Mouse (Mus musculus) layer of hippocampus, adult 6 months (tissue): Measurements from ENCODE around the gene Cyp8b1. TPM values are rescaled to one million over a fixed set of nuclear protein-coding genes. Genes with fewer than 3 reads are reported as not detected.

Experiments
- long read RNA-seq, 2 experiments: library from polyadenylated mRNA; unstranded; transcript quantifications; one replicate each; pipeline ENCODE4 v2.0.0; 2019 to 2020
- polyA plus RNA-seq: library from polyadenylated mRNA; unstranded; fragments of <200 nt; fragmentation: Nextera tagmentation; gene quantifications from 2 replicates; pipeline ENCODE4 v1.2.3, GENCODE M21; 2021

Cyp8b1 gene
- polyA plus RNA-seq: not detected in 2 replicates
- long read RNA-seq, experiment 1: 0 reads
- long read RNA-seq, experiment 2: 0 reads

GRCm38 (mm10) chr9:121916102-121916501 lies at the start of gene Cyp8b1:
Gene Cyp8b1 (minus strand): TSS chr9:121916305.

GRCm38 (mm10) chr9:121950418-121951113 lies 34.5 kb upstream of the Cyp8b1 start, which contains the start of gene Fam198a:
Gene Fam198a (plus strand): TSS chr9:121950988.

GRCm38 (mm10) chr9:121898245-121898644 lies 17.9 kb downstream of the Cyp8b1 start, which contains the start of gene Ackr2:
Gene Ackr2 (plus strand): TSS chr9:121898355.

Other genes starting within 250 kb of the Cyp8b1 start
- gene Sec22c, start 210.8 kb downstream of the Cyp8b1 start, polyA plus RNA-seq: 6.5 and 7.4 TPM in 2 replicates
- 313 and 385 TPM in 2 replicates for gene Ss18l2, start 206.0 kb downstream of the Cyp8b1 start, polyA plus RNA-seq
- 18.0 and 18.4 TPM in 2 replicates for gene Nktr, start 197.1 kb downstream of the Cyp8b1 start, polyA plus RNA-seq
- 5.8 and 7.2 TPM in 2 replicates for gene Zfp651, start 157.0 kb downstream of the Cyp8b1 start, polyA plus RNA-seq
- gene Klhl40, start 138.7 kb downstream of the Cyp8b1 start, polyA plus RNA-seq: 6.4 and 7.5 TPM in 2 replicates
- gene Hhatl, start 123.8 kb downstream of the Cyp8b1 start, polyA plus RNA-seq: 11.8 and 12.8 TPM in 2 replicates
- gene Ccdc13, start 76.8 kb downstream of the Cyp8b1 start, polyA plus RNA-seq: 10.9 and 13.5 TPM in 2 replicates
- gene Higd1a, start 57.9 kb downstream of the Cyp8b1 start, polyA plus RNA-seq: 261 and 275 TPM in 2 replicates
- gene Ackr2, start 17.9 kb downstream of the Cyp8b1 start, polyA plus RNA-seq: 0.41 and 0.63 TPM in 2 replicates
- 3.9 and 4.1 TPM in 2 replicates for gene Fam198a, start 34.7 kb upstream of the Cyp8b1 start, polyA plus RNA-seq
- gene Pomgnt2, start 80.8 kb upstream of the Cyp8b1 start, polyA plus RNA-seq: 46.9 and 56.4 TPM in 2 replicates
- gene Snrk, start 201.0 kb upstream of the Cyp8b1 start, polyA plus RNA-seq: 65.2 and 68.9 TPM in 2 replicates